ENCODE assay signal across 10 mouse cellular contexts in the genomic region with DNA sequence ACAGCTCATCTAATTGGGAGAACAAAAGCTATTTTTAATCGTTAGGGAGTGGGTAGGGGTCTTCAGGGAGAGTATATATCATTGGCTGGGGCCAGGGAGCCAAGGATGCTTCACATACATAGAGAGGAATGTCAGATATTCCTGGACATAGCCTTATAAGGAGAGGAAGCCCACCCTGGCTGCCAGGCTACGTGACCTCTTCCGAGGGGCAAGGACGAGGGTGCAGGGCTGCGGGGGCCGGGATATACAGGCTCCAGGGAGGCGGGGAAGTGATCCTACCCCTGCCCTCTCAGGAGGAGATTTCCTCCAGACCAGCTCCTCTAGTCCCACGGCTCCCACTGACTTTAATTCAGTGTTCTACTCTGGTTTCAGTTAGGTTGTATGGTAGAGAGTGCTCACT. TPM values are rescaled to one million over a fixed set of nuclear protein-coding genes. Genes with fewer than 3 reads are reported as not detected.
DNase-seq lines count a peak whose midpoint lies in the region; ATAC-seq and TF ChIP-seq lines count a peak whose summit lies in the region.
"Had no signal": no experiment of that assay in that cellular context is flagged by ENCODE, and none has a peak within 500 bp of the region (broad histone marks: within the 10 kb centered on the region; RNA-seq: fewer than 3 reads in every experiment).

No protein-coding gene starts in this region.

- H3K36me3 ChIP-seq in forebrain, embryonic 12.5 days (replicated peaks), result no peaks in the 10 kb centered on the region
- no peaks in the 10 kb centered on the region for H3K36me3 ChIP-seq in forebrain, postnatal 0 days (ENCODE audit: insufficient read depth)
- no peaks in the 10 kb centered on the region for H3K36me3 ChIP-seq in intestine, embryonic 15.5 days
- H3K36me3 ChIP-seq in stomach, embryonic 15.5 days, result peaks cover 4% of the 10 kb centered on the region; the same call in 1 of the 2 replicates
- H3K36me3 ChIP-seq: midbrain, embryonic 13.5 days had no signal

- no peaks in the 10 kb centered on the region for H3K9me3 ChIP-seq in forebrain, embryonic 12.5 days
- H3K9me3 ChIP-seq in forebrain, postnatal 0 days (ENCODE audit: low read length), result no peaks in the 10 kb centered on the region
- no peaks in the 10 kb centered on the region for H3K9me3 ChIP-seq in intestine, embryonic 15.5 days
- no peaks in the 10 kb centered on the region for H3K9me3 ChIP-seq in stomach, embryonic 15.5 days
- H3K9me3 ChIP-seq: midbrain, embryonic 13.5 days had no signal

- no peak for DNase-seq in forebrain, postnatal 0 days
- peak; percentile 25 to 53 for DNase-seq in kidney, postnatal 4 days
- DNase-seq in kidney, postnatal 14 days, result no peak
- no peak for DNase-seq in right cerebral cortex, adult 2 months (ENCODE audit: low spot score in 2 of 2)
- DNase-seq in ovary, postnatal 14 days (ENCODE audit: low spot score), result no peak
- DNase-seq: gastrocnemius, postnatal 36 days had no signal

- WGBS in forebrain, embryonic 12.5 days, result 68% methylated on average over 8 of the region's 8 CpGs
- 56% methylated on average over 8 of the region's 8 CpGs for WGBS in forebrain, postnatal 0 days
- WGBS in intestine, embryonic 15.5 days, result 15% methylated on average over 8 of the region's 8 CpGs
- WGBS in stomach, embryonic 15.5 days, result 15% methylated on average over 8 of the region's 8 CpGs

- ATAC-seq in forebrain, embryonic 12.5 days (ENCODE audit: low FRiP score), result no peak
- ATAC-seq in forebrain, postnatal 0 days, result no peak
- 0 out of 2 replicates have a peak, but pooled peaks have one; percentile 11 for ATAC-seq in intestine, embryonic 15.5 days
- peak; percentile 48 for ATAC-seq in stomach, embryonic 15.5 days (ENCODE audit: insufficient read depth, low FRiP score, low read depth)
- ATAC-seq: midbrain, embryonic 13.5 days had no signal

- peak overlapping the region; percentile 31; the same call in 1 of the 2 replicates for H3K27ac ChIP-seq in forebrain, embryonic 12.5 days
- no peak overlapping the region for H3K27ac ChIP-seq in forebrain, postnatal 0 days (ENCODE audit: low read depth, low read length)
- H3K27ac ChIP-seq in intestine, embryonic 15.5 days, result peak overlapping the region; percentile 89
- peak overlapping the region; percentile 91 for H3K27ac ChIP-seq in stomach, embryonic 15.5 days
- H3K27ac ChIP-seq: midbrain, embryonic 13.5 days had no signal

- peaks cover 9% of the 10 kb centered on the region for H3K4me1 ChIP-seq in forebrain, embryonic 12.5 days
- H3K4me1 ChIP-seq in forebrain, postnatal 0 days (ENCODE audit: insufficient read depth), result no peaks in the 10 kb centered on the region
- peaks cover 46% of the 10 kb centered on the region for H3K4me1 ChIP-seq in intestine, embryonic 15.5 days (replicated peaks)
- peaks cover 46% of the 10 kb centered on the region for H3K4me1 ChIP-seq in stomach, embryonic 15.5 days

- H3K9ac ChIP-seq in forebrain, embryonic 12.5 days, result no peak overlapping the region
- H3K9ac ChIP-seq in forebrain, postnatal 0 days, result no peak overlapping the region
- no peak overlapping the region for H3K9ac ChIP-seq in intestine, embryonic 15.5 days
- H3K9ac ChIP-seq in stomach, embryonic 15.5 days, result no peak overlapping the region
- H3K9ac ChIP-seq: midbrain, embryonic 13.5 days had no signal

- TF ChIP-seq CTCF in forebrain, postnatal 0 days (IDR thresholded peaks at IDR 0.05; ENCODE audit: low read depth), result no peak

- H3K4me2 ChIP-seq in forebrain, embryonic 12.5 days, result no peak overlapping the region
- no peak overlapping the region for H3K4me2 ChIP-seq in forebrain, postnatal 0 days (ENCODE audit: low read depth)
- H3K4me2 ChIP-seq in intestine, embryonic 15.5 days (replicated peaks), result peak overlapping the region; percentile 27; the same call in 1 of the 2 replicates
- 0 out of 2 replicates have a peak overlapping the region, but pooled peaks have one; percentile 13 for H3K4me2 ChIP-seq in stomach, embryonic 15.5 days
- H3K4me2 ChIP-seq: midbrain, embryonic 13.5 days had no signal

- H3K4me3 ChIP-seq in forebrain, embryonic 12.5 days (replicated peaks), result no peak overlapping the region
- H3K4me3 ChIP-seq in forebrain, postnatal 0 days (ENCODE audit: low read depth, low read length), result no peak overlapping the region
- H3K4me3 ChIP-seq in intestine, embryonic 15.5 days (replicated peaks), result no peak overlapping the region
- H3K4me3 ChIP-seq in stomach, embryonic 15.5 days (replicated peaks), result no peak overlapping the region
- H3K4me3 ChIP-seq: midbrain, embryonic 13.5 days had no signal

- no peaks in the 10 kb centered on the region for H3K27me3 ChIP-seq in forebrain, embryonic 12.5 days
- no peaks in the 10 kb centered on the region for H3K27me3 ChIP-seq in forebrain, postnatal 0 days (ENCODE audit: insufficient read depth, low read length)
- H3K27me3 ChIP-seq in intestine, embryonic 15.5 days (replicated peaks), result no peaks in the 10 kb centered on the region
- no peaks in the 10 kb centered on the region for H3K27me3 ChIP-seq in stomach, embryonic 15.5 days (replicated peaks)

RNA-seq across cellular contexts. Expression of a gene that starts 10.7 kb away (rescaled TPM):
- 22.7 TPM in 2 replicates for polyA plus RNA-seq in forebrain, embryonic 12.5 days (2016; fragmentation: Nextera tagmentation; extraction: Ambion mirVana)
- 27.2 and 36.0 TPM in 2 replicates for total RNA-seq in forebrain, postnatal 0 days (2014; rRNA removed)
- 3.0 and 4.6 TPM in 2 replicates for polyA plus RNA-seq in forebrain, postnatal 0 days (2015; fragmentation: Nextera tagmentation; extraction: Ambion mirVana)
- 37.5 and 38.9 TPM in 2 replicates for polyA plus RNA-seq in intestine, embryonic 15.5 days (2015; fragmentation: Nextera tagmentation; extraction: Ambion mirVana)
- polyA plus RNA-seq in stomach, embryonic 15.5 days (2015; fragmentation: Nextera tagmentation; extraction: Ambion mirVana), result 35.1 and 36.1 TPM in 2 replicates

Comparison
In these comparisons a context has a peak if more than half of its experiments do, and no peak if none do; other contexts are left out.
1. DNase-seq: peak in kidney, postnatal 4 days (2 of 2); none in forebrain, postnatal 0 days (single experiment), kidney, postnatal 14 days (single experiment), right cerebral cortex, adult 2 months (0 of 2) and ovary, postnatal 14 days (single experiment).
2. ATAC-seq: peak in intestine, embryonic 15.5 days (single experiment) and stomach, embryonic 15.5 days (single experiment); none in forebrain, embryonic 12.5 days (single experiment) and forebrain, postnatal 0 days (single experiment).
3. H3K4me2 ChIP-seq: peak in intestine, embryonic 15.5 days (single experiment) and stomach, embryonic 15.5 days (single experiment); none in forebrain, embryonic 12.5 days (single experiment) and forebrain, postnatal 0 days (single experiment).